Mouse (Mus musculus): ENCODE results near the gene Zfp385a. TPM values are rescaled to one million over a fixed set of nuclear protein-coding genes. Genes with fewer than 3 reads are reported as not detected.
A peak's percentile ranks its signal among the peaks of the same experiment; 100 is the strongest.

Gene Zfp385a
- total RNA-seq, 2 experiments from 2014 or later, result 22.5 to 29.7 TPM

- DNase-seq (ENCODE audit: low spot score in 2 of 2), result no peak
Observed at GRCm38 (mm10) chr15:103364761-103365160, 24.9 kb upstream of the Zfp385a start.

- no peak for DNase-seq (ENCODE audit: low spot score in 2 of 2)
Observed at GRCm38 (mm10) chr15:103363809-103364208, 23.9 kb upstream of the Zfp385a start.

- no peak for DNase-seq (ENCODE audit: low spot score in 2 of 2)
Observed at GRCm38 (mm10) chr15:103362950-103363349, 23.1 kb upstream of the Zfp385a start.

- no peak for DNase-seq (ENCODE audit: low spot score in 2 of 2)
Observed at GRCm38 (mm10) chr15:103362333-103362732, 22.4 kb upstream of the Zfp385a start.

- no peak for DNase-seq (ENCODE audit: low spot score in 2 of 2)
Observed at GRCm38 (mm10) chr15:103361269-103361668, 21.4 kb upstream of the Zfp385a start.

- DNase-seq (ENCODE audit: low spot score in 2 of 2), result no peak
Observed at GRCm38 (mm10) chr15:103359869-103360602, 20.1 kb upstream of the Zfp385a start.

- no peak for DNase-seq (ENCODE audit: low spot score in 2 of 2)
Observed at GRCm38 (mm10) chr15:103359122-103359510, 19.2 kb upstream of the Zfp385a start.

- DNase-seq (ENCODE audit: low spot score in 2 of 2), result peak in 1 of 2 experiments; percentile 29
Observed at GRCm38 (mm10) chr15:103358278-103359121, 18.6 kb upstream of the Zfp385a start.

GRCm38 (mm10) chr15:103357817-103358216 is 17.9 kb upstream of the Zfp385a start:
- no peak for DNase-seq (ENCODE audit: low spot score in 2 of 2)

GRCm38 (mm10) chr15:103356130-103356529 is 16.2 kb upstream of the Zfp385a start:
- DNase-seq (ENCODE audit: low spot score in 2 of 2), result no peak

GRCm38 (mm10) chr15:103355420-103355819 is 15.5 kb upstream of the Zfp385a start:
- DNase-seq (ENCODE audit: low spot score in 2 of 2), result no peak

GRCm38 (mm10) chr15:103354690-103355089 is 14.8 kb upstream of the Zfp385a start:
- no peak for DNase-seq (ENCODE audit: low spot score in 2 of 2)

- no peak for DNase-seq (ENCODE audit: low spot score in 2 of 2)
Observed at GRCm38 (mm10) chr15:103353511-103354256, 13.8 kb upstream of the Zfp385a start.

- DNase-seq (ENCODE audit: low spot score in 2 of 2), result no peak
Observed at GRCm38 (mm10) chr15:103352856-103353255, 13.0 kb upstream of the Zfp385a start.

GRCm38 (mm10) chr15:103347275-103347684 is 7.4 kb upstream of the Zfp385a start:
- no peak for DNase-seq (ENCODE audit: low spot score in 2 of 2)

- no peak for DNase-seq (ENCODE audit: low spot score in 2 of 2)
Observed at GRCm38 (mm10) chr15:103345789-103346188, 5.9 kb upstream of the Zfp385a start.

- DNase-seq (ENCODE audit: low spot score in 2 of 2), result no peak
Observed at GRCm38 (mm10) chr15:103343556-103343955, 3.7 kb upstream of the Zfp385a start.

- no peak for DNase-seq (ENCODE audit: low spot score in 2 of 2)
Observed at GRCm38 (mm10) chr15:103343008-103343407, 3.1 kb upstream of the Zfp385a start.

GRCm38 (mm10) chr15:103342415-103342814 is 2.5 kb upstream of the Zfp385a start:
- DNase-seq (ENCODE audit: low spot score in 2 of 2), result peak in 1 of 2 experiments; percentile 57

GRCm38 (mm10) chr15:103341547-103341946 is 1.7 kb upstream of the Zfp385a start:
- DNase-seq (ENCODE audit: low spot score in 2 of 2), result no peak

GRCm38 (mm10) chr15:103340786-103341185 is 893 bp upstream of the Zfp385a start:
- DNase-seq (ENCODE audit: low spot score in 2 of 2), result no peak
